Mouse (Mus musculus) limb, embryonic 11.5 days (tissue): ENCODE measurements around the gene Mknk1. TPM values are rescaled to one million over a fixed set of nuclear protein-coding genes. Genes with fewer than 3 reads are reported as not detected.

Experiments used
- ATAC-seq: fragments of 200-750 bp; cut with Nextera tagmentation; 2 replicates; pipeline ENCODE4 v1.8.0; 2017; ENCODE audit warnings: low read depth; ENCODE audit not compliant: insufficient number of reproducible peaks, low FRiP score, low TSS enrichment
- DNase-seq: peaks from one replicate; pipeline ENCODE4 v3.0.0-alpha.2; 2015; ENCODE audit warnings: low spot score
- H3K27ac ChIP-seq: fragments of 300-500 bp; sonication (generic); replicated peaks from 2 replicates; pipeline ENCODE4 v1.5.1; 2014; ENCODE audit warnings: low read depth, mild to moderate bottlenecking, low read length
- H3K27me3 ChIP-seq: fragments of 300-500 bp; sonication (generic); 2 replicates; pipeline ENCODE4 v1.6.1; 2014; ENCODE audit warnings: mild to moderate bottlenecking, low read length, mixed read lengths; ENCODE audit not compliant: control insufficient read depth, insufficient read depth
- H3K36me3 ChIP-seq: fragments of 300-500 bp; sonication (generic); 2 replicates; pipeline ENCODE4 v1.6.1; 2014; ENCODE audit warnings: mild to moderate bottlenecking, low read length, moderate library complexity, mixed read lengths; ENCODE audit not compliant: control insufficient read depth, insufficient read depth
- H3K4me1 ChIP-seq: fragments of 300-500 bp; sonication (generic); 2 replicates; pipeline ENCODE4 v1.6.1; 2014; ENCODE audit warnings: low read length, mixed read lengths; ENCODE audit not compliant: control insufficient read depth, insufficient read depth
- H3K4me2 ChIP-seq: fragments of 300-500 bp; sonication (generic); 2 replicates; pipeline ENCODE4 v1.6.1; 2014; ENCODE audit warnings: low read depth, mild to moderate bottlenecking, moderate library complexity; ENCODE audit not compliant: severe bottlenecking
- H3K4me3 ChIP-seq: fragments of 300-500 bp; sonication (generic); 2 replicates; pipeline ENCODE4 v1.5.1; 2014; ENCODE audit warnings: low read depth, low read length
- H3K9ac ChIP-seq: fragments of 300-500 bp; sonication (generic); 2 replicates; pipeline ENCODE4 v1.6.1; 2014; ENCODE audit warnings: mild to moderate bottlenecking, low read length
- H3K9me3 ChIP-seq: fragments of 300-500 bp; sonication (generic); 2 replicates; pipeline ENCODE4 v1.6.1; 2016; ENCODE audit warnings: low read length; ENCODE audit not compliant: control insufficient read depth
- WGBS: fragments of 180-500 bp; shearing (Covaris S2); extraction: QIAGEN DNeasy Blood & Tissue Kit; methylation state at CpG from one replicate; pipeline ENCODE4 v1.1.7; 2014; 5-methylcytosine and 5-hydroxymethylcytosine counted together
- polyA plus RNA-seq: library from polyadenylated mRNA; unstranded; fragments of >200 nt; fragmentation: Nextera tagmentation; extraction: Ambion mirVana; gene quantifications from 2 replicates; pipeline ENCODE4 v1.2.1, GENCODE M21; 2014

Gene Mknk1
- polyA plus RNA-seq, 1 experiment from 2014 or later: 23.2 TPM

DNA sequence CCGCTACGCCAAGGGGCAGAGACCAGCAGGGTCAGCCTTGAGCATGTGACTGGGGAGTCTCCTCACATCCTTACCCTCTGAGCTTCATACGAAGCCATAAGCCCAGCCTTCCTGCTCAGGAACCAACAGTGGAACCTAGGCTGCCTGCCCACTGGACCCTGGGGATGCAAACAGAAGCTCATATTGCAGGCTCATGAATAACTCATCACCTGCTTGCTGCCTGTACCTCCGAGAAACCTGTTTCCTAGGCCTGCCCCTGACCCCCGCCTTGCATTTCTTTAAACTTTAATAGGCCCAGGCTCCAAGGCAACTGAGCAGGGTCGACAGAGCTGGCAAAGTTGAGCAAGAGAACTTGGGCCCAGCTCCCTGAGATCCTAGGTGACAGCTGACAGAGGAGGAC lies 45.0 kb downstream of the Mknk1 start, which contains the start of gene Kncn:
Kncn (plus strand) TSS at position 379 of the 400 bp plus-strand sequence.
- H3K36me3 ChIP-seq: no peaks in the 10 kb centered on the region
- H3K4me2 ChIP-seq: no peak within 1 kb of the TSS
- H3K9me3 ChIP-seq: no peaks in the 10 kb centered on the region
- H3K27ac ChIP-seq: no peak within 1 kb of the TSS
- H3K4me1 ChIP-seq: no peaks in the 10 kb centered on the region
- H3K4me3 ChIP-seq: no peak within 1 kb of the TSS
- no peak for ATAC-seq
- H3K27me3 ChIP-seq: 0 out of 2 replicates have a peak, but pooled peaks cover 3% of the 10 kb centered on the region
- no peak for DNase-seq
- no peak within 1 kb of the TSS for H3K9ac ChIP-seq
- 78% methylated on average over 6 of the region's 6 CpGs for WGBS

DNA sequence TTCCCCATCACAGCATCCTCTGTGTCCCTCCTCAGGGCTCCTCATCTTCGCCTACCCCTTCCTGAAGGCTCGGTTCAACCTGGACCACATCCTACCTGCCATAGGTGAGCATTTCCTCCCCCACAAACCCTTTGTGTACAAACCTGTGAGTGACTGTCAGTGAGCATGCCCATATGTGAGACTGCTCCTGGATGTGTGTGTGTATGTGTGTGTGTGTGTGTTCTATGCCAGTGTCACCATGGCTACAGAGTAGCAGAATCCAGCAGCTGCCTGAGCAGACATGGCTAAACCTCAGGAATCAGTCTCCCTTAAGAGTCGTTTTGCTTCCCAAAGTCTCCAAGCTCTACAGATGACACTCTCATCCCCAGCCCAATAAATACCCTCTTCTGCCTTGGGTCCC lies 46.8 kb downstream of the Mknk1 start:
- H3K27me3 ChIP-seq: peaks cover 6% of the 10 kb centered on the region; the same call in 1 of the 2 replicates
- H3K9ac ChIP-seq: no peak overlapping the region
- H3K36me3 ChIP-seq: no peaks in the 10 kb centered on the region
- H3K9me3 ChIP-seq: no peaks in the 10 kb centered on the region
- H3K4me1 ChIP-seq: peaks cover 5% of the 10 kb centered on the region; the same call in 1 of the 2 replicates
- DNase-seq (no peak), ATAC-seq (no peak)
- H3K4me3 ChIP-seq: no peak overlapping the region
- no peak overlapping the region for H3K4me2 ChIP-seq
- H3K27ac ChIP-seq: no peak overlapping the region
- WGBS: 72% methylated on average over 3 of the region's 3 CpGs

DNA sequence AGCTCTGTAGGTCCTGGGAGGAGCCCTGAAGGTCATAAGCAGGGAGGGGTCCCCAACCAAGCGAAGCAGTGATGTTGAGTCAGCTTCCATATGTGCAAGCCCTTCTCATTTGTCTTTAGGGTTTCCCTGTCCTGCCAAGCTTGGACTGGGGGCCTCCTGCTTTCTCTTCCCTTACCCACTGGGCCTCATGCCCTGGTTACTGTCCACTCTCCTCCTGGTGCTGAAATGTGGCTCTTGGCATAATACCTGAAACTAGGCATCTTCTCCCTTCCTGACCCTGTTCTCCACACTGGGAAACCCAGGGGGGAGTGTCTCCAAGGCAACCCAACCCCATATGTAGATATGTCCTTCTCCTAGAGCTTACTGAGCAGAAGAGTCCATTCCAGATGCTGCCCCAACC lies 47.9 kb downstream of the Mknk1 start:
- peaks cover 5% of the 10 kb centered on the region; the same call in 1 of the 2 replicates for H3K4me1 ChIP-seq
- 58% methylated on average over 1 of the region's 1 CpGs for WGBS
- no peak overlapping the region for H3K27ac ChIP-seq
- H3K9me3 ChIP-seq: no peaks in the 10 kb centered on the region
- H3K4me3 ChIP-seq: no peak overlapping the region
- DNase-seq: peak; percentile 62
- no peak overlapping the region for H3K9ac ChIP-seq
- no peak overlapping the region for H3K4me2 ChIP-seq
- peaks cover 6% of the 10 kb centered on the region; the same call in 1 of the 2 replicates for H3K27me3 ChIP-seq
- no peak for ATAC-seq
- H3K36me3 ChIP-seq: no peaks in the 10 kb centered on the region

DNA sequence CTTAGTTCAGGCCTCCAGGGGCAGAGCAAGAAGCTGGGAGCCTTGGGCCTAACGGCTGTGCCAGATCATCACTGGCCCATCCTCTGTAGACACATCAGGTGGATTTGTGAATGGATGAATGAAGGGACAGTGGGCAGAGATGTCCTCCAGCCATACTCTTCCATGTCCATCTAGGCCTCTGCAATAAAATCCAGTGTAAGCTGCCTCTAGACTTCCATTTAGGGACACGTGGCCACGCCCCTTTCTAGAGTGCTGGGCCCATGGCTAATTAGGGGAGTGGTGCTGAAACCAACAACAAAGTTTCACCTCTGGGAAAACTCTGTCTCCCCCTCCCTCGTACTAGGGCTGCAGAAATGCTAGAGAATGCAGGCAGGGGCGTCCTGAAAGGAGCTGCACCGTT lies 51.1 kb downstream of the Mknk1 start:
- DNase-seq: peak; percentile 20
- 6% methylated on average over 6 of the region's 6 CpGs for WGBS
- Histone ChIP-seq H3K36me3 (no peaks in the 10 kb centered on the region), H3K9ac (no peak overlapping the region), H3K27me3 (peaks cover 8% of the 10 kb centered on the region), H3K4me2 (peak overlapping the region; percentile 61), H3K4me1 (peaks cover 5% of the 10 kb centered on the region; the same call in 1 of the 2 replicates), H3K27ac (no peak overlapping the region), H3K4me3 (peak overlapping the region; percentile 21), H3K9me3 (no peaks in the 10 kb centered on the region)
- ATAC-seq: peak; percentile 28; the same call in 1 of the 2 replicates

DNA sequence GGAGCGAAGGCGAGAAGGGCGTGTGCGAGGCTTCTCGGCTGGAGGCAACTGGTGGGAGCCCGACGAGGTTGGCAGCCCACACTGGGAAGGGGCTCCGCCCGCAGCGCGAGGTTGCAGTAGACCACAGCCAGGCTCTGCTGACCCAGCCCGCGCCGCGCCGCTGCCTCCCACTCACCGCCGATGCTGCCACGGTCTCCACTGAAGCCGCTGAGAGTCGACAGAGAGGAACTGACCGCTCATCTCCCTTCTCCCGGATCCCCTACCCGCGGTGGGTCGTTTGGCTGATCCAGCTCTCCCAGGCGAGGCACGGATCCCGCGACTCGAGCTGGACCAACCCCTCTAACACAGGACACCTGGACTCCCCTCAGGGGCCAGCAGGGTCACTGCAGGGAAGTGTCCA lies 51.6 kb downstream of the Mknk1 start, which contains the start of gene 6430628N08Rik:
6430628N08Rik (plus strand) TSS at position 113 of the 400 bp plus-strand sequence.
- DNase-seq: peak; percentile 49
- WGBS: under 1% methylated on average over 31 of the region's 31 CpGs

DNA sequence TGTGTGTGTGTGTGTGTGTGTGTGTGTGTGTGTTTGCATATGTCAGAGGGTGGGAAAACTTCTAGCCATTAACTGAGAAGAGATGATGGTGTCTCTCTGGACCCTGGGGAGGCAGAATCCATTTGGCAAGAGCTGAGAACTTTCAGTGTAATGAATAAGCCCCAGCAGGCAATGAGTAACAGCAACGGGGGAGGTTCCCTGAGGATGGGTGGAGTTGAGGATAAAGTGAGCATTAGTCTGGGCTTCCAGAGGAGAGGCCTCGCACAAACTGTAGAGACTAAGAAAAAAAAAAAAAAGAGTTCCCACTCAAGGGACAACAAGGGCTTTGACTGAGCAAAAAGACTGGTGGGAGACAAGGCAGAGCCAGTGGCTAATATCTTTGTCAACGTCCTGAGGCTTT lies 55.3 kb downstream of the Mknk1 start:
- peaks cover 29% of the 10 kb centered on the region for H3K27me3 ChIP-seq
- peaks cover 5% of the 10 kb centered on the region; the same call in 1 of the 2 replicates for H3K4me1 ChIP-seq
- ATAC-seq (no peak), DNase-seq (no peak)
- H3K27ac ChIP-seq: no peak overlapping the region
- 27% methylated on average over 3 of the region's 3 CpGs for WGBS
- no peak overlapping the region for H3K4me3 ChIP-seq
- no peaks in the 10 kb centered on the region for H3K36me3 ChIP-seq
- no peaks in the 10 kb centered on the region for H3K9me3 ChIP-seq
- no peak overlapping the region for H3K4me2 ChIP-seq
- no peak overlapping the region for H3K9ac ChIP-seq

More for the DNA sequence above, 51.6 kb downstream of the Mknk1 start, which contains the start of gene 6430628N08Rik:
- H3K27ac ChIP-seq: no peak within 1 kb of the TSS
- peaks cover 5% of the 10 kb centered on the region; the same call in 1 of the 2 replicates for H3K4me1 ChIP-seq
- no peaks in the 10 kb centered on the region for H3K9me3 ChIP-seq
- H3K4me3 ChIP-seq: peak within 1 kb of the TSS; percentile 21
- peaks cover 8% of the 10 kb centered on the region for H3K27me3 ChIP-seq
- no peak within 1 kb of the TSS for H3K9ac ChIP-seq
- ATAC-seq: no peak
- H3K4me2 ChIP-seq: peak within 1 kb of the TSS; percentile 61
- H3K36me3 ChIP-seq: no peaks in the 10 kb centered on the region

DNA sequence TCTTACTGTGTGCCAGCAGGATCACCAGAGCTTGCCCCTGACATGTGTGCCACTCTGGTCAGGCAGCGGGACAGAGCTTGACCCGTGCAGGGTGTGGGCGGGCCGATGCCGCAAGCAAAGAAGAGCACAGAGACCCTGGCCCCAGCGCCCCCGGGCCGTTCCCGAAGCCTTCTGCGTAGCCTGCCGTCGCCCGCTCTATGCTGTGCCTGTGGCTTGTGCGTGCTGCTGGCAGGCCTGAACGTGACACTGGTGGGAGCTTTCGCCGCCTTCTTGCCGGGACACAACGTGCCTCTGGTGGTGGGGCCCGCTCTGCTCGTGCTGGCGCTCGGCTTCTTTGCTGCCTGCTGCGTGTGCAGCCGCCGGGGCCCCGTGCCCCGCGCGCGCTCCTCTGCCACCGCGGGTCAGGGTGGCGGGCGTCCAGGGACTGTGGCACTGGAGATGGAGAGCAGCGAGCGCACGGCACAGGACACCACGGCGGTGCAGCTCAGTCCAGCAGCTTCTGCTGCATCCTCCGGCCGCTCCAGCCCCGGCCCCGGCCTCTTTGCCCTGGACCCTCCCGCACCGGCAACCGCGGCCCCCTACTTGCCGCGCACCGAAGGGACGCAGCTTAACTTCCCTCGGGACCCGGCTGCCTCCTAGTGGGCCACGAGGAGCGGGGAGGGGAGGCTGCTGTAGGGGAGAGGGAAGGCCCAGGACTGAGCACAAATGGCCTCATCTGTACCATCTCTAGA lies 59.1 kb downstream of the Mknk1 start:
- peak overlapping the region; percentile 83 for H3K4me2 ChIP-seq
- no peaks in the 10 kb centered on the region for H3K36me3 ChIP-seq
- H3K9me3 ChIP-seq: no peaks in the 10 kb centered on the region
- H3K4me3 ChIP-seq: peak overlapping the region; percentile 35
- H3K27me3 ChIP-seq: peaks cover 48% of the 10 kb centered on the region
- WGBS: under 1% methylated on average over 55 of the region's 56 CpGs
- ATAC-seq (peak; percentile 50), DNase-seq (peak; percentile 70)
- peak overlapping the region; percentile 36 for H3K9ac ChIP-seq
- H3K4me1 ChIP-seq: no peaks in the 10 kb centered on the region
- no peak overlapping the region for H3K27ac ChIP-seq

DNA sequence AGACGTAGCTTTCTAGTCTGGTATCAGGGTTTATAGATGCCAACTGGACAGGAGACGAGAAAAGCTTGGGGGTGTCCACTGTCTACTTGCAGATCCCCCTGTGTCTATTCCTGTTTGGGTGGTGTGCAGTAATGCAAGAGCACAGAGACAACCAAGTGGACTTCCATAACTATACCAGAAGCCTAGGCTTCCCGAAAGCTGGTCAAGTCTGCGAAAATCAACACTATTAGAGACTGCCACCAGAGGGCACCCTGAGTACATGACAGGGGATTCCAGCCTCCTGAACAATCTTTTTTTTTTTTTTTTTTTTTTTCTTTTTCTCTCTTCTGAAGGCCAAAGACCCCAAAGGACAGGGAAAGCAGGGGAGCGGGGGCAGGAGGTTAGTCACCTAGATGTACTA lies 63.8 kb downstream of the Mknk1 start:
- H3K36me3 ChIP-seq: no peaks in the 10 kb centered on the region
- no peak overlapping the region for H3K9ac ChIP-seq
- H3K27me3 ChIP-seq: peaks cover 52% of the 10 kb centered on the region
- H3K4me3 ChIP-seq: no peak overlapping the region
- ATAC-seq: peak; percentile 19; the same call in 1 of the 2 replicates
- WGBS: 18% methylated on average over 5 of the region's 5 CpGs
- H3K9me3 ChIP-seq: no peaks in the 10 kb centered on the region
- H3K4me2 ChIP-seq: no peak overlapping the region
- DNase-seq: peak; percentile 90
- H3K27ac ChIP-seq: no peak overlapping the region
- H3K4me1 ChIP-seq: peaks cover 8% of the 10 kb centered on the region
